Mouse (Mus musculus) hindbrain, embryonic 16.5 days (tissue): ENCODE data around the gene Slc25a34. TPM values are rescaled to one million over a fixed set of nuclear protein-coding genes. Genes with fewer than 3 reads are reported as not detected.
A peak's percentile ranks its signal among the peaks of the same experiment; 100 is the strongest.

ENCODE experiments used
- ATAC-seq: fragments of 200-750 bp; cut with Nextera tagmentation; 2 replicates; pipeline ENCODE4 v1.8.0; 2017; ENCODE audit warnings: moderate TSS enrichment, moderate library complexity
- H3K27ac ChIP-seq: fragments of 300-500 bp; sonication (generic); 2 replicates; pipeline ENCODE4 v1.5.1; 2014; ENCODE audit warnings: low read depth, mild to moderate bottlenecking, control low read depth, low read length, moderate library complexity
- H3K27me3 ChIP-seq: fragments of 300-500 bp; sonication (generic); replicated peaks from 2 replicates; pipeline ENCODE4 v1.6.1; 2014; ENCODE audit warnings: low read length; ENCODE audit not compliant: control insufficient read depth, insufficient read depth
- H3K36me3 ChIP-seq: fragments of 300-500 bp; sonication (generic); 2 replicates; pipeline ENCODE4 v1.6.1; 2014; ENCODE audit warnings: mild to moderate bottlenecking, low read length, moderate library complexity, mixed read lengths; ENCODE audit not compliant: control insufficient read depth, insufficient read depth
- H3K4me1 ChIP-seq: fragments of 300-500 bp; sonication (generic); 2 replicates; pipeline ENCODE4 v1.6.1; 2014; ENCODE audit warnings: low read depth, low read length; ENCODE audit not compliant: control insufficient read depth, insufficient read depth
- H3K4me2 ChIP-seq: fragments of 300-500 bp; sonication (generic); 2 replicates; pipeline ENCODE4 v1.6.1; 2014; ENCODE audit warnings: mild to moderate bottlenecking, low read length, control low read depth, moderate library complexity
- H3K4me3 ChIP-seq: fragments of 300-500 bp; sonication (generic); 2 replicates; pipeline ENCODE4 v1.5.1; 2014; ENCODE audit warnings: mild to moderate bottlenecking, low read length, control low read depth, moderate library complexity
- H3K9ac ChIP-seq: fragments of 300-500 bp; sonication (generic); 2 replicates; pipeline ENCODE4 v1.6.1; 2014; ENCODE audit warnings: low read depth, mild to moderate bottlenecking, control low read depth, low read length, moderate library complexity
- H3K9me3 ChIP-seq: fragments of 300-500 bp; sonication (generic); 2 replicates; pipeline ENCODE4 v1.6.1; 2014; ENCODE audit warnings: mild to moderate bottlenecking, low read length, moderate library complexity; ENCODE audit not compliant: control insufficient read depth
- WGBS: fragments of 180-500 bp; shearing (Covaris S2); extraction: QIAGEN DNeasy Blood & Tissue Kit; methylation state at CpG from one replicate; pipeline ENCODE4 v1.1.7; 2014; 5-methylcytosine and 5-hydroxymethylcytosine counted together
- polyA plus RNA-seq: library from polyadenylated mRNA; unstranded; fragments of >200 nt; fragmentation: Nextera tagmentation; extraction: Ambion mirVana; gene quantifications from 2 replicates; pipeline ENCODE4 v1.2.1, GENCODE M21; 2015

Gene Slc25a34
- polyA plus RNA-seq, 1 experiment from 2014 or later, result 0.81 TPM

DNA sequence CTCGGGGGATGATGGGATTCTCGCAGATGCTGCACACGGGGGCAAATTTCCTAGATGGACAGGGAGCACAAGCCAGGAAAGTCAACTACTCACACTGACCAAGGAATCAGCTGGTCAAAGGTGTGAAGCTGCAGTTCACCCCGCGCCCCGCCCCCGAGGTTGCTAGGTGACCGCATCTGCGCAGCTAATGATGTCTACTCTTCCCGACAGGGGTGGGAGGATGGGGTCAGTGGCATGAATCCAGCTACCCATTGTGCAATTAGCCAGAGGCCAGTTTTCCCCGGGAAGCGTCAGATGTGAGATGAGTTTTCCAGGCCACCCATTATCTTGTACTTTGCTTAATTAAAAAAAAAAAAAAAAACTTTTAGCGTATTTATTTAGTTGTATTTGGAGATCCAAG, 42.6 kb downstream of the Slc25a34 start:
- no peaks in the 10 kb centered on the region for H3K27me3 ChIP-seq
- H3K4me3 ChIP-seq, result no peak overlapping the region
- 74% methylated on average over 13 of the region's 13 CpGs for WGBS
- no peak overlapping the region for H3K9ac ChIP-seq
- H3K27ac ChIP-seq, result no peak overlapping the region
- no peak overlapping the region for H3K4me2 ChIP-seq
- H3K9me3 ChIP-seq, result peaks cover 3% of the 10 kb centered on the region; the same call in 1 of the 2 replicates
- peaks cover 6% of the 10 kb centered on the region for H3K36me3 ChIP-seq
- no peak for ATAC-seq
- no peaks in the 10 kb centered on the region for H3K4me1 ChIP-seq

DNA sequence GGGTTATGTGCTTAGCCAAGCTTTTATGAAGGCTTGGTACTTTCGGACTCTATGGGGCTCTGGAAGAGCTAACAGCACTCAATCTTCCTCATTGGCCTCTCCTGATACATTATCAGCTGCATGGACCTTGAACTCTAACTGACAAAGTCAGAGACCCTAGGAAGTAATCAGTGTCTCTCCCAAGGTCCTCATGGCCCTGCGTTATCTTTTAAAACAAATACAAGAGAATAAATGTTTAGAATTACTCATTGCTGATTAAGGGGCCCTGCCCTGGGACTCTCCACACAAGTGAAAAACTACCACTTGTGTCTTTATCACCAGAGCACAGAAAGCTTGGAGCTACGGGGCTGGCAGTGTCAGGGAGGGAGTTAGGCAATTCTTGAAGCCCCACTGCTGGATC, 44.8 kb downstream of the Slc25a34 start:
- no peaks in the 10 kb centered on the region; the same call in 1 of the 2 replicates for H3K4me1 ChIP-seq
- no peak overlapping the region for H3K27ac ChIP-seq
- no peak overlapping the region for H3K9ac ChIP-seq
- ATAC-seq, result no peak
- H3K36me3 ChIP-seq, result peaks cover 2% of the 10 kb centered on the region
- no peaks in the 10 kb centered on the region for H3K27me3 ChIP-seq
- H3K9me3 ChIP-seq, result peaks cover 3% of the 10 kb centered on the region; the same call in 1 of the 2 replicates
- WGBS, result 92% methylated on average over 3 of the region's 3 CpGs
- H3K4me3 ChIP-seq, result no peak overlapping the region
- no peak overlapping the region for H3K4me2 ChIP-seq

DNA sequence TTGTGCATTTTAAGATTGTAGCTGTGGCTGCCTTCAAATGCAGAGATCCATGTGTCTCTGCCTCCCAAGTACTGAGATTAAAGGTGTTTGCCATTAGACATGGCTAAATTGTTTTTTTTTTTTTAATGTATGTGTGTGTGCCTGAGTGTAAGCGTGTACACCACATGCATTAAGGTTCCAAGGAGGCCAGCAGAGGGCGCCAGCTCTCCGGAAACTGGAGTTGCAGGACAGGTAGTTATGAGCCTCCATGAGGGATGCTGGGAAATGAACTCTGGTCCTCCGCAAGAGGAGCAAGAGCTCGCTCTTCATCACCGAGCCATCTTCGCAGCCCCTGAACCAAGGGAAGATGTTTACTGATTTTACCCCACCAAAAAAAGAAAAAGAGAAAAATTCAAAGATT, 46.7 kb downstream of the Slc25a34 start:
- Histone ChIP-seq H3K36me3 (peaks cover 2% of the 10 kb centered on the region), H3K4me2 (no peak overlapping the region), H3K27ac (no peak overlapping the region), H3K9me3 (peaks cover 3% of the 10 kb centered on the region; the same call in 1 of the 2 replicates), H3K27me3 (no peaks in the 10 kb centered on the region), H3K9ac (no peak overlapping the region), H3K4me1 (no peaks in the 10 kb centered on the region; the same call in 1 of the 2 replicates), H3K4me3 (no peak overlapping the region)
- ATAC-seq, result no peak
- 93% methylated on average over 7 of the region's 7 CpGs for WGBS

DNA sequence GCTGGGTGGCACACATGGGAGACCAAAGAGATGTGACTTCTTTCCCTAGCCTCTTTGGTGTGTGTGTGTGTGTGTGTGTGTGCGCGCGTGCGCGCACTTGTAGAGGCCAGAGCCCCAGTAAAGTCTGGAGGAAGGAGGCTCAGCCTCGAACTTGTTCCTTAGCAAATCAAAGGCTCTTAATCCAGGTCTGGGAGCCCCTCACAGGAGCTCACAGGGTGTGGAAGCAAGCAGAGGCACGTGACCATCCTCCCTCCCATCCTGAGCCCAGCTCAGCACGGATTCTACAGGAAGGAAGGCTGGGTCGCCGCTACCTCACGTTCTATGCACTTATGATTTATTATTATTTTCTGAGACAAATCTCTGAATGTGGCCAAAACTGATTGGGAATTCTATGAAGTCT, 47.2 kb downstream of the Slc25a34 start:
- WGBS, result 90% methylated on average over 11 of the region's 11 CpGs
- Histone ChIP-seq H3K4me2 (no peak overlapping the region), H3K9ac (no peak overlapping the region), H3K9me3 (peaks cover 3% of the 10 kb centered on the region; the same call in 1 of the 2 replicates), H3K36me3 (peaks cover 2% of the 10 kb centered on the region), H3K4me3 (no peak overlapping the region), H3K27ac (no peak overlapping the region), H3K4me1 (no peaks in the 10 kb centered on the region; the same call in 1 of the 2 replicates), H3K27me3 (no peaks in the 10 kb centered on the region)
- no peak for ATAC-seq

DNA sequence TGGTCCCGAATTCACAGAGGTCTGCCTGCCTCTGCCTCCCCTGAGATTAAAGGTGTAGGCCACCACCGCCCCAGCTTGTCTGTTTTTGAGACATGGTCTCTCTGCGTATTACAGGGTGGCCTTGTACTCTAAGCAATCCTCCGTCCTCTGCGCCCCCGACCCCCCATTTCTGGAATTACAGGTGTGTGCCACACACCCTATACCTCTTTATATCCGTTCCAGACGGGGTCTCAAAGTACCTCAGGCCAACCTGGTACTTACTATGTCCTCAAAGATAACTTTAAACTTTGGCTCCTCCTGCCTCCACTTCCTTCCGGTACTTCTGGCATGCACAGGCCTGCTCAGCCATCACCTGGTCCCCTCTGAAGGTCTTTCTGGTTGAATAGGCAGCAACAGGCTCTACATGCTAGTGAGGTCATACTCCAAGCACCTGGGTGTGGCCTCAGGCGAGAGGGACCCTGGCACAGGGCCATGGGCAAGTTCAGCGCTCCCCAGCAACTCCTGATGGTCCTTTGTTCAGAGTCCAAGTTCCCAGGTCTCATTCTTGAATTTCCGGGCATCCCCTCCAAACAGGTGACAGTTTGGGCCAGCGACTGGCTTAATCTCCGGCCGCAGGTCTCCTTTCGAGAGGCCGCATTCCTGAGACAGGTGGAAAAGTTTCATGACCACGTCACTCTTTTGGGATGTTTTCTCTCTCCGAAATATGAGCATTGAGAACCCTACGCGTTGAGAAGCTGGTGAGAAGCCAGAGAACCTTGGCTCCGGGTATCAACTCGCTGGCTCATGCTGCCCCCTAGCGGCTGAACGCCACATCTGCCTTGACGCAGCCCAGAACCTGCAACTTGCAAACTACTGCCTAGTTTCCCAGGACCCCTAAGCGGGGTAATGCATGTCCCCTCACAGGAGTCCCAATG, 48.6 kb downstream of the Slc25a34 start:
- Histone ChIP-seq H3K4me2 (peak overlapping the region; percentile 31; the same call in 1 of the 2 replicates), H3K27ac (no peak overlapping the region), H3K27me3 (no peaks in the 10 kb centered on the region), H3K36me3 (peaks cover 2% of the 10 kb centered on the region), H3K9ac (no peak overlapping the region), H3K4me1 (no peaks in the 10 kb centered on the region; the same call in 1 of the 2 replicates), H3K9me3 (peaks cover 3% of the 10 kb centered on the region; the same call in 1 of the 2 replicates), H3K4me3 (no peak overlapping the region)
- ATAC-seq, result peak; percentile 70
- WGBS, result 43% methylated on average over 27 of the region's 27 CpGs

DNA sequence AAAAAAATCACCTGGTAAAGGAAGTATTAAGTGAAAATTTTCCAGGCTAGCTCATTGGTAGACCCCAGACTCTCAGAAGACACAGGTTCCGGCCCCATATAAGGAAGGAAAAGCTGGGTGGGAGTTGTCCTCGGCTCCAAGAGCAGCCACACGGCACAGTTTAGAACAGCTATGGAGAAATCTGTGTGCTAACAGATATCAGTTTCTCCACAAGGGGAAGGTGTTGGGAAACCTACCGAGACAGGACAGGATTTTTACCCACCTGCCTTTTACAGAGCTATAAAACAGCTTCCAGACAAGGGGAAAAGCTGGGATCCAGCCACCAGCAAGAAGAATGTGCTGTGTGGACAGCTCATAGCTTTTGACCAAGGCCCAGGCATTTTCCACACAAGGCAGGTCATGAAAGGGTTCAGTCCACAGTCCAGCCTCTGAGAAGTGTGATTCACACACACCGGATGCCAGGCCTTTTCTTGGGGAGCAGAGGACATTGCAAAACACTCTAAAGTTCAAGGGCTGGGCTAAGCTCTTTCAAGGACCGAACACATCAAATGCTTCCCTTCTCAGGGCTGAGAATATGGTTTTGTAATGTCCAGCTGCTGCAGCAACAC, 50.2 kb downstream of the Slc25a34 start:
- Histone ChIP-seq H3K4me3 (no peak overlapping the region), H3K4me2 (no peak overlapping the region), H3K9me3 (peaks cover 3% of the 10 kb centered on the region; the same call in 1 of the 2 replicates), H3K27me3 (no peaks in the 10 kb centered on the region), H3K4me1 (no peaks in the 10 kb centered on the region; the same call in 1 of the 2 replicates), H3K36me3 (peaks cover 2% of the 10 kb centered on the region), H3K27ac (no peak overlapping the region), H3K9ac (no peak overlapping the region)
- no peak for ATAC-seq
- WGBS, result 67% methylated on average over 6 of the region's 6 CpGs

DNA sequence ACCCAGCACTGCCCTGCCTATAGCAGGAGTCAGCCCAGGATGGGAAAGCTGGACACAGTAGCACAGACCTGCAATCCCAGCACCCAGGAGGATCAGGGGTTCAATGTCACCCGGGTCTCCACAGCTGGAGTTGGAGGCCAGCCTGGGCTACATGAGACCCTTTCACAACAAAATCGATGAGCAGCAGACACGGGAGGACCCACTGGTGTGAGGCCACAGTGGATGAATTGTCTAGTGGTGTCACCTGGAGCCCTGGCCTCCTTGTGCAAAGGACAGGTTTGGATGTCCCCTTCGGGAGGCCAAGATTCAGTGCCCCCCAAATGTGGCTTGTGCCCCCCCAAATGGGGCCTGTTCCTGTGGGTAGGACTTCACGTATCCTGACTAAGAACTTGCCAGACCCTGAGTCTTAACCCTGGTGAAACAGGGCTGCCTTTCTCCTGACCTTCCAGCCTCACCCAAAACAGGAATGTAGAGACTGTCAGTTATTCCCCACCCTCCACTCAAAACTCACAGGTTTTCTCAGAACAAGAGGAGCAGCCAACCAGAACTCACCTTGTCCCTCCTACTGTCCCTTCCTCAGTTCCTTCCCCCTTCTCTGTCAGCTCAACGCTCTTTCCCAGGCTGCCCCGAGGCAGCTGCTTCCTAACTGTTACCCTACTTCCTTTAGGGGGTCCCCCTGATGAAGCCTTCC, 50.8 kb downstream of the Slc25a34 start:
- no peak overlapping the region for H3K27ac ChIP-seq
- no peaks in the 10 kb centered on the region for H3K27me3 ChIP-seq
- WGBS, result 79% methylated on average over 7 of the region's 7 CpGs
- peaks cover 3% of the 10 kb centered on the region; the same call in 1 of the 2 replicates for H3K9me3 ChIP-seq
- ATAC-seq, result no peak
- H3K4me1 ChIP-seq, result no peaks in the 10 kb centered on the region; the same call in 1 of the 2 replicates
- H3K4me2 ChIP-seq, result no peak overlapping the region
- peaks cover 2% of the 10 kb centered on the region for H3K36me3 ChIP-seq
- H3K4me3 ChIP-seq, result no peak overlapping the region
- H3K9ac ChIP-seq, result no peak overlapping the region

DNA sequence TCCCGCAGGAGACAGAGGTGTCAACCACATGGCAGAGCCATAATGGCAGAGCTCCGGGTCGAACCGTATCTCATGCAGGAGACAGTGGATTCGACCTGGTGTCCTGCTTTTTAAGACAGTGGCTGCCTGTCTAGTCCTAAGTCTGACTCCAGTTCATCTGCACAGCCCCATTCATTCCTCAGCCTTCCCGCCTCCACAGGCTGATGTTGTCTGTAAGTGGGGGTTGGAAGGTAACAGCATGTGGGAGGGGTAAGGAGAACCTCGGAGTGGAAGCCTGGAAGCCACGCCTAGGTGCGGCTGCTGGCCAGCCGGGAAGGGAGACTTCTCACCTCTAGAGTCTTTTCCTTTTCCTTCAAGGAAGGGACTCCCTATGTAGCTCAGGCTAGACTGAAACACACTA, 51.7 kb downstream of the Slc25a34 start:
- ATAC-seq, result no peak
- Histone ChIP-seq H3K9ac (no peak overlapping the region), H3K4me1 (no peaks in the 10 kb centered on the region; the same call in 1 of the 2 replicates), H3K4me2 (no peak overlapping the region), H3K27ac (no peak overlapping the region), H3K9me3 (peaks cover 2% of the 10 kb centered on the region; the same call in 1 of the 2 replicates), H3K4me3 (no peak overlapping the region), H3K36me3 (peaks cover 1% of the 10 kb centered on the region; the same call in 1 of the 2 replicates), H3K27me3 (no peaks in the 10 kb centered on the region)
- WGBS, result 80% methylated on average over 10 of the region's 10 CpGs
